Mouse (Mus musculus): ENCODE measurements at regions not wholly inside any gene's neighbourhood (a gene's known extent, or its start where the extent isn't known, plus 50 kb on each side); places are given as distances from the start of the nearest gene placed in this dataset.

GRCm38 (mm10) chr10:51911066-51911691 is 111.1 kb upstream of the Vgll2 start:
- Histone ChIP-seq H3K4me3 (ENCODE audit: low read length) (no peak overlapping the region), H3K36me3 (ENCODE audit: control insufficient read depth, insufficient read depth, low read length) (no peaks in the 10 kb centered on the region), H3K27me3 (replicated peaks; ENCODE audit: control insufficient read depth, insufficient read depth, low read length) (no peaks in the 10 kb centered on the region; the same call in 1 of the 2 replicates), H3K4me2 (ENCODE audit: low read length) (peak overlapping the region; percentile 41), H3K4me1 (ENCODE audit: control insufficient read depth, insufficient read depth, low read depth, low read length) (no peaks in the 10 kb centered on the region), H3K27ac (ENCODE audit: low read depth, low read length) (no peak overlapping the region), H3K9me3 (ENCODE audit: control insufficient read depth, low read length) (no peaks in the 10 kb centered on the region), H3K9ac (ENCODE audit: low read depth, low read length) (no peak overlapping the region)
- ATAC-seq = no peak
- WGBS = 13% methylated on average over 10 of the region's 10 CpGs

- Histone ChIP-seq H3K27me3 (replicated peaks; ENCODE audit: control insufficient read depth, insufficient read depth, low read length) (no peaks in the 10 kb centered on the region; the same call in 1 of the 2 replicates), H3K9ac (ENCODE audit: low read depth, low read length) (no peak overlapping the region), H3K4me2 (ENCODE audit: low read length) (no peak overlapping the region), H3K36me3 (ENCODE audit: control insufficient read depth, insufficient read depth, low read length) (no peaks in the 10 kb centered on the region), H3K9me3 (ENCODE audit: control insufficient read depth, low read length) (no peaks in the 10 kb centered on the region), H3K27ac (ENCODE audit: low read depth, low read length) (no peak overlapping the region), H3K4me1 (ENCODE audit: control insufficient read depth, insufficient read depth, low read depth, low read length) (no peaks in the 10 kb centered on the region), H3K4me3 (ENCODE audit: low read length) (no peak overlapping the region)
- ATAC-seq = no peak
- 37% methylated on average over 1 of the region's 1 CpGs for WGBS
These were observed 110.2 kb upstream of the Vgll2 start for GRCm38 (mm10) chr10:51912096-51912495.

GRCm38 (mm10) chr10:51926644-51927043 is 95.7 kb upstream of the Vgll2 start:
- ATAC-seq = no peak
- no peaks in the 10 kb centered on the region for H3K9me3 ChIP-seq (ENCODE audit: control insufficient read depth, low read length)
- no peak overlapping the region for H3K9ac ChIP-seq (ENCODE audit: low read depth, low read length)
- H3K4me2 ChIP-seq (ENCODE audit: low read length) = no peak overlapping the region
- no peaks in the 10 kb centered on the region for H3K27me3 ChIP-seq (replicated peaks; ENCODE audit: control insufficient read depth, insufficient read depth, low read length)
- H3K36me3 ChIP-seq (ENCODE audit: control insufficient read depth, insufficient read depth, low read length) = no peaks in the 10 kb centered on the region
- no peaks in the 10 kb centered on the region for H3K4me1 ChIP-seq (ENCODE audit: control insufficient read depth, insufficient read depth, low read depth, low read length)
- H3K4me3 ChIP-seq (ENCODE audit: low read length) = no peak overlapping the region
- WGBS = 84% methylated on average over 2 of the region's 2 CpGs
- no peak overlapping the region for H3K27ac ChIP-seq (ENCODE audit: low read depth, low read length)

GRCm38 (mm10) chr10:51929341-51929740 is 93.0 kb upstream of the Vgll2 start:
- H3K4me2 ChIP-seq (ENCODE audit: low read length) = no peak overlapping the region
- 77% methylated on average over 6 of the region's 6 CpGs for WGBS
- no peaks in the 10 kb centered on the region for H3K27me3 ChIP-seq (replicated peaks; ENCODE audit: control insufficient read depth, insufficient read depth, low read length)
- no peak for ATAC-seq
- no peaks in the 10 kb centered on the region for H3K9me3 ChIP-seq (ENCODE audit: control insufficient read depth, low read length)
- H3K27ac ChIP-seq (ENCODE audit: low read depth, low read length) = no peak overlapping the region
- H3K36me3 ChIP-seq (ENCODE audit: control insufficient read depth, insufficient read depth, low read length) = no peaks in the 10 kb centered on the region
- H3K4me3 ChIP-seq (ENCODE audit: low read length) = no peak overlapping the region
- no peaks in the 10 kb centered on the region for H3K4me1 ChIP-seq (ENCODE audit: control insufficient read depth, insufficient read depth, low read depth, low read length)
- H3K9ac ChIP-seq (ENCODE audit: low read depth, low read length) = no peak overlapping the region

- Histone ChIP-seq H3K4me2 (ENCODE audit: low read length) (no peak overlapping the region), H3K36me3 (ENCODE audit: control insufficient read depth, insufficient read depth, low read length) (no peaks in the 10 kb centered on the region), H3K9ac (ENCODE audit: low read depth, low read length) (no peak overlapping the region), H3K4me3 (ENCODE audit: low read length) (no peak overlapping the region), H3K27me3 (replicated peaks; ENCODE audit: control insufficient read depth, insufficient read depth, low read length) (no peaks in the 10 kb centered on the region), H3K27ac (ENCODE audit: low read depth, low read length) (no peak overlapping the region), H3K4me1 (ENCODE audit: control insufficient read depth, insufficient read depth, low read depth, low read length) (no peaks in the 10 kb centered on the region), H3K9me3 (ENCODE audit: control insufficient read depth, low read length) (no peaks in the 10 kb centered on the region)
- ATAC-seq = peak; percentile 20; the same call in 1 of the 2 replicates
- WGBS = 58% methylated on average over 2 of the region's 2 CpGs
These were observed 92.0 kb upstream of the Vgll2 start for GRCm38 (mm10) chr10:51930266-51930665.

GRCm38 (mm10) chr10:51930696-51931095 is 91.6 kb upstream of the Vgll2 start:
- Histone ChIP-seq H3K36me3 (ENCODE audit: control insufficient read depth, insufficient read depth, low read length) (no peaks in the 10 kb centered on the region), H3K4me3 (ENCODE audit: low read length) (no peak overlapping the region), H3K4me1 (ENCODE audit: control insufficient read depth, insufficient read depth, low read depth, low read length) (no peaks in the 10 kb centered on the region), H3K27ac (ENCODE audit: low read depth, low read length) (no peak overlapping the region), H3K4me2 (ENCODE audit: low read length) (no peak overlapping the region), H3K9ac (ENCODE audit: low read depth, low read length) (no peak overlapping the region), H3K27me3 (replicated peaks; ENCODE audit: control insufficient read depth, insufficient read depth, low read length) (no peaks in the 10 kb centered on the region), H3K9me3 (ENCODE audit: control insufficient read depth, low read length) (no peaks in the 10 kb centered on the region)
- peak; percentile 30; the same call in 1 of the 2 replicates for ATAC-seq
- 64% methylated on average over 1 of the region's 1 CpGs for WGBS

GRCm38 (mm10) chr10:51935482-51935881 is 86.8 kb upstream of the Vgll2 start:
- no peak for ATAC-seq
- H3K4me2 ChIP-seq (ENCODE audit: low read length) = no peak overlapping the region
- no peak overlapping the region for H3K4me3 ChIP-seq (ENCODE audit: low read length)
- no peaks in the 10 kb centered on the region for H3K4me1 ChIP-seq (ENCODE audit: control insufficient read depth, insufficient read depth, low read depth, low read length)
- no peaks in the 10 kb centered on the region for H3K36me3 ChIP-seq (ENCODE audit: control insufficient read depth, insufficient read depth, low read length)
- no peak overlapping the region for H3K27ac ChIP-seq (ENCODE audit: low read depth, low read length)
- WGBS = 80% methylated on average over 3 of the region's 3 CpGs
- no peaks in the 10 kb centered on the region for H3K27me3 ChIP-seq (replicated peaks; ENCODE audit: control insufficient read depth, insufficient read depth, low read length)
- no peaks in the 10 kb centered on the region for H3K9me3 ChIP-seq (ENCODE audit: control insufficient read depth, low read length)
- no peak overlapping the region for H3K9ac ChIP-seq (ENCODE audit: low read depth, low read length)

GRCm38 (mm10) chr10:51941192-51941591 is 81.1 kb upstream of the Vgll2 start:
- Histone ChIP-seq H3K27ac (ENCODE audit: low read depth, low read length) (no peak overlapping the region), H3K9me3 (ENCODE audit: control insufficient read depth, low read length) (no peaks in the 10 kb centered on the region), H3K27me3 (replicated peaks; ENCODE audit: control insufficient read depth, insufficient read depth, low read length) (no peaks in the 10 kb centered on the region), H3K4me2 (ENCODE audit: low read length) (no peak overlapping the region), H3K4me1 (ENCODE audit: control insufficient read depth, insufficient read depth, low read depth, low read length) (no peaks in the 10 kb centered on the region), H3K9ac (ENCODE audit: low read depth, low read length) (no peak overlapping the region), H3K36me3 (ENCODE audit: control insufficient read depth, insufficient read depth, low read length) (no peaks in the 10 kb centered on the region), H3K4me3 (ENCODE audit: low read length) (no peak overlapping the region)
- 79% methylated on average over 2 of the region's 2 CpGs for WGBS
- no peak for ATAC-seq

GRCm38 (mm10) chr10:51945701-51946100 is 76.6 kb upstream of the Vgll2 start:
- Histone ChIP-seq H3K4me3 (ENCODE audit: low read length) (no peak overlapping the region), H3K27me3 (replicated peaks; ENCODE audit: control insufficient read depth, insufficient read depth, low read length) (no peaks in the 10 kb centered on the region), H3K9ac (ENCODE audit: low read depth, low read length) (no peak overlapping the region), H3K36me3 (ENCODE audit: control insufficient read depth, insufficient read depth, low read length) (no peaks in the 10 kb centered on the region), H3K9me3 (ENCODE audit: control insufficient read depth, low read length) (no peaks in the 10 kb centered on the region), H3K27ac (ENCODE audit: low read depth, low read length) (no peak overlapping the region), H3K4me2 (ENCODE audit: low read length) (no peak overlapping the region), H3K4me1 (ENCODE audit: control insufficient read depth, insufficient read depth, low read depth, low read length) (no peaks in the 10 kb centered on the region)
- WGBS = 40% methylated on average over 4 of the region's 4 CpGs
- no peak for ATAC-seq

GRCm38 (mm10) chr10:51946189-51946588 is 76.1 kb upstream of the Vgll2 start:
- Histone ChIP-seq H3K4me1 (ENCODE audit: control insufficient read depth, insufficient read depth, low read depth, low read length) (no peaks in the 10 kb centered on the region), H3K9ac (ENCODE audit: low read depth, low read length) (no peak overlapping the region), H3K27me3 (replicated peaks; ENCODE audit: control insufficient read depth, insufficient read depth, low read length) (no peaks in the 10 kb centered on the region), H3K9me3 (ENCODE audit: control insufficient read depth, low read length) (no peaks in the 10 kb centered on the region), H3K27ac (ENCODE audit: low read depth, low read length) (no peak overlapping the region), H3K4me2 (ENCODE audit: low read length) (no peak overlapping the region), H3K36me3 (ENCODE audit: control insufficient read depth, insufficient read depth, low read length) (no peaks in the 10 kb centered on the region), H3K4me3 (ENCODE audit: low read length) (no peak overlapping the region)
- ATAC-seq = no peak

Data from hindbrain, embryonic 16.5 days (tissue).